Mouse (Mus musculus): ENCODE results near the gene Kprp.

GRCm38 (mm10) chr3:92870116-92870515 is 43.1 kb upstream of the Kprp start, which contains the start of gene 2310050C09Rik:
- TF ChIP-seq CTCF (IDR thresholded peaks at IDR 0.05) (no peak), POLR2A (IDR thresholded peaks at IDR 0.05; ENCODE audit: insufficient read depth, low read depth, low read length) (no peak), EP300 (IDR thresholded peaks at IDR 0.05; ENCODE audit: insufficient read depth, low read depth, low read length) (no peak)

Data from heart, adult 2 months (tissue).